Mouse (Mus musculus) lung, postnatal 14 days (tissue): ENCODE data around the gene Asf1b.
A peak's percentile ranks its signal among the peaks of the same experiment; 100 is the strongest.
"Not testable (repeated sequence)": the region's sequence is repeated elsewhere in the genome, so short reads cannot be mapped to it uniquely, and the experiment has no call there.

Source experiments
- DNase-seq: peaks from one replicate; pipeline ENCODE4 v3.0.0; 2021

The Asf1b gene

GRCm38 (mm10) chr8:83996567-83997505 is 41.5 kb downstream of the Asf1b start:
- DNase-seq, result peak; percentile 90

DNA sequence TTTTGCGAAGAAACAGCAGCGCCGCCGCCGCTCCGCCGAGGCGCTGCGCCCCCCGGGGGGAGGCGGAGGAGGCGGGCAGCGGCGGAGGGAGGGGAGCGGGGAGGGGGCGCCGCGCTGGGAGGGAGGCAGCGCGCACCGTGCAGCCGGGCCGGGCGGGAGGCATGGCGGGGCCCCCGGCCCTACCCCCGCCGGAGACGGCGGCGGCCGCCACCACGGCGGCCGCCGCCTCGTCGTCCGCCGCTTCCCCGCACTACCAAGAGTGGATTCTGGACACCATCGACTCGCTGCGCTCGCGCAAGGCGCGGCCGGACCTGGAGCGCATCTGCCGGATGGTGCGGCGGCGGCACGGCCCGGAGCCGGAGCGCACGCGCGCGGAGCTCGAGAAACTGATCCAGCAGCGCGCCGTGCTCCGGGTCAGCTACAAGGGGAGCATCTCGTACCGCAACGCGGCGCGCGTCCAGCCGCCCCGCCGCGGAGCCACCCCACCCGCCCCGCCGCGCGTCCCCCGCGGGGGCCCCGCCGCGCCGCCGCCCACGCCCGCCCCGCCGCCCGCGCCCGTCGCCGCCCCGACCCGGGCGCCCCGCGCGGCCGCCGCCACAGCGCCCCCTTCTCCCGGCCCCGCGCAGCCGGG is 42.3 kb downstream of the Asf1b start, which contains the start of gene Samd1:
Gene Samd1 (plus strand): TSS at position 162 of the 631 bp plus-strand sequence.
- DNase-seq, result peak; percentile 44

DNA sequence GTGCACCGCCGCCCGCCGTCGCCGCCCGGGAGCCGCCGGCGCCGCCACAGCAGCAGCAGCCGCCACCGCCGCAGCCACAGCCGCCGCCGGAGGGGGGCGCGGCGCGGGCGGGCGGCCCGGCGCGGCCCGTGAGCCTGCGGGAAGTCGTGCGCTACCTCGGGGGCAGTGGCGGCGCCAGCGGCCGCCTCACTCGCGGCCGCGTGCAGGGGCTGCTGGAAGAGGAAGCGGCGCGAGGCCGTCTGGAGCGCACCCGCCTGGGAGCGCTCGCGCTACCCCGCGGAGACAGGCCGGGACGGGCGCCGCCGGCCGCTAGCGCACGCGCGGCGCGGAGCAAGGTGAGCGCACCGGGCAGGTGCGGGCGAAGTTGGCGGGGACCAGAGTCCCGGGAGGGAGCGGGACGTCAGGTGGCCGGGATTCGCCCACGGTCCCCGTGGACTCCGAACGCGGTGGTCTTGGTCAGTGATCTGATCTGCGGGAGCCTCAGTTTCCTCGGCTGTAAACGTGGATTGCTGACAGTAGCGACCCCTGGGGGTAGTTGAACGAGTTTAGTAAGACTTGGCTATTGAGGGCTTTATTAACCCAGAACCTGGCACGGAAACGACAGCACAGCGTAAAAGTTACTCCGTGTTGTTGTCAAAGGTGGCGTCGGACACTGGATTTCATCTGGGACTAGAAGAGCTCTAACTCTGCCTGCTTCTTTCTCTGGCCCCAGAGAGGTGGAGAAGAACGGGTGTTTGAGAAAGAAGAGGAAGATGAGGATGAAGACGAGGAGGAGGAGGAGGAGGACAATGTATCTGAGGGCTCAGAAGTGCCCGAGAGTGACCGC is 43.1 kb downstream of the Asf1b start:
- DNase-seq, result peak; percentile 69

- no peak for DNase-seq
These were observed 43.9 kb downstream of the Asf1b start for GRCm38 (mm10) chr8:83999057-83999705.

- DNase-seq, result no peak
These were observed 44.5 kb downstream of the Asf1b start for GRCm38 (mm10) chr8:83999825-84000224.

GRCm38 (mm10) chr8:84001281-84002000 is 46.1 kb downstream of the Asf1b start, which contains the start of gene 1700067K01Rik:
TSS of gene 1700067K01Rik (plus strand) at chr8:84001502.
- no peak for DNase-seq

DNA sequence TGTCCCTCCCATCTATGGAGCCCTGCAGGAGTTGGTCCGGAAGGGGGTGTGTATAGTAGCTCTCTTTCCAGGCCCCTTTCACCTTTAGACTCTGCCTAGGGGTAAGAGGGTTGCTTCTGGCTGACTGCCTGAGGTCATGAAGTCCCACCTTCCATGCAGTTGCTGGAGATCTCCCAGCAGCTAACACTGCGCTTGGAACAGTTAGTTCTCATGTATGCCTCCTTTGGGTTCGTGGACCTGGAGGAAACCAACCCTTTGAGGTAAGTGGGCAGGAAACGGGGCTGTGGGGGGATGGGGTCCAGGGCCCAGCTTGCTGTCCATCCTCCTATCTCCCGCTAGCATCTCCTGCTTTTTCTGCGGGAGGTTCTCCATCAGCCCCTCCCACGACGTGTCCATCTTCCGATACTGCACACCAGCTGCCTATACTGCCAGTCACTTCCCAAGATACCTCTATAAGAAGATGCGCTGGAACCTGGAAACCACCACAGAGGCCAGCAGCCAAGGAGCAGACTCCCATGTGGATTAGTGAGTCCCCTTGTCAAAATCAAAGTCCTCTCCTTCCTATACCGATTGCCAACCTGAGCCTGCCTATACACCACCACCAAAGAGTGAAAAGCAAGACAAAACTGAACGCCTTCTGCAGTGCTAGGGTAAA is 47.8 kb downstream of the Asf1b start:
- no peak for DNase-seq

DNA sequence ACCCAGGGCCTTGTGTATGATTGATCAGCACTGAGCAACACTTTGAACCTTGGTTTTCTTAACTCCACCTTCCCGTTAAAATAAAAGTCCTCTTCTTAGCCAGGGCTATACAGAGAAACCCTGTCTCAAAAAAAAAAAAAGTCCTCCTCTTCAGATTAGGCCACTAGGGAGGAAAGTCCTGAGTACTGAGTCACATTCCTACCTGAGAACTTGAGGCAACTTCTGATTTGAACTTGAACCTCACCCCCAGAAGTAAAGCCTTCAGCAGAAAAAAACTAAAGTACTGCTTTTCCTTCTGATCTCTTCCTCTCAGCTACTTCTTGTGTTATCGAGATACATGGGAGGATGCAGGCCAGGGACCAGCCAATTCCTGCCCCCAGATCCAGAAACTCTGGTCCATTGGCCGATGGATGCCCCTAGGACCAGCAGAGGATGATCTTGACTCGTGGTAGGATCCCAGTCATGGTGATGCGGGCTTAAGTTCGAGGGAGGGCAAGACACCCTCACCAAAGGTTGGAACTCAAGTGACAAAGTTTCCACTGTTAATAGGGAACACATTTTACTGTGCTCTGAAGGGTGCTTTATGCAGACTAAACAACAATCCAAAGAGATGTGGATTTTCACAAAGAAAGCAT is 48.4 kb downstream of the Asf1b start:
- no peak for DNase-seq

DNA sequence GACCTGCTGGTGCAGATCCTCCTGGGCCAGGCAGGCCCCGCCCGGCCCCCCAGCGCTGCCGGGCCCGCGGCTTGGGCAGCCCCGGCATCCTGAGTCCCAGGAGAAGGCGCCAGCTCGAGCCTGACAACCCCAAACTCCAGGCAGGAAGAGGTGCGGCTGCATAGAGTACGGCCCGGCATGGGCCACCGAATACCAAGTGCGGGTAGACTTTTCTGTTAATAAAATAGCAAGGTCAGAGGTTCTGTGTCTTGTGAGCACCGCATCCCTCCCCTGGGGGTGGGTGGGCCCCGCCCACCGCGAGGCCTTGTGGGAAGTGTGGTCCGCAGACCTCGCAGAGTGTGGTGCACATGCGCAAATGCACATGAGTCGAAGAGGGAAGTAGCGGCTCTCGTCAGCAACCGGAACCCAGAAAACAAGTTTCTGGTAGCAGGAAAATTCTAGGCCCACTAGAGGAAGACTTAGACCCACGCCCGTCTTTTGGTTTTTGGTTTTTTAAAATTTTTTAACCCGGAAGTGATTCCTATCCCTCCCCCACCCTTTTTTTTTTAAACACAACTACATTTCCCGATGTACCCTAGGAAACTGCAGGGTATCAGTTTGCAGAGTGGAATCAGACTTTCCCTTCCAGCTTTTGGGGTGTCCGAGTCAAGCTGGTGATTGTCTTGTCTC is 49.4 kb downstream of the Asf1b start:
- peak; percentile 94 for DNase-seq

- not testable (repeated sequence) for DNase-seq
These were observed 50.2 kb downstream of the Asf1b start for GRCm38 (mm10) chr8:84005502-84005901.

- no peak for DNase-seq
These were observed 53.1 kb downstream of the Asf1b start for GRCm38 (mm10) chr8:84008362-84008761.

DNA sequence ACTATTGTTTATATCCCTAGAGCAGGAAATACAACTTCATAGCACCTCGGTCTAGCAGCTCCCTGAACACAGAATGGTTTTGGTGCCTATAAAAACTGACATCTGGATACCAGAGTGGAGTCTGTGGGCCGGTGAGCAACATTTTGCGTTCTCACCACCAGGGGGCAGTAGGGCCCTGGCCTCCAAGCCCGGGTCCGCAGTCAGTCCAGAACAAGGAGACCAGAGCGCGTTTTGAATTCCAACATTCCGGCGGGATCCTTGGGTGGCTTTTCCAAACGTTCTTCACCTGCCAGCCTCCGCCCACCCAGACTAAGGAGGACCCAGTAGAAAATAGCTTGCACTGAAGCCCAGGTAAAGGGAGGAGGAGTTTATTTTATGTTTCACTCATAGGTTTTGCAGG is 54.6 kb downstream of the Asf1b start:
- peak; percentile 92 for DNase-seq

GRCm38 (mm10) chr8:84010625-84011611 is 55.6 kb downstream of the Asf1b start:
- DNase-seq, result peak; percentile 83

DNA sequence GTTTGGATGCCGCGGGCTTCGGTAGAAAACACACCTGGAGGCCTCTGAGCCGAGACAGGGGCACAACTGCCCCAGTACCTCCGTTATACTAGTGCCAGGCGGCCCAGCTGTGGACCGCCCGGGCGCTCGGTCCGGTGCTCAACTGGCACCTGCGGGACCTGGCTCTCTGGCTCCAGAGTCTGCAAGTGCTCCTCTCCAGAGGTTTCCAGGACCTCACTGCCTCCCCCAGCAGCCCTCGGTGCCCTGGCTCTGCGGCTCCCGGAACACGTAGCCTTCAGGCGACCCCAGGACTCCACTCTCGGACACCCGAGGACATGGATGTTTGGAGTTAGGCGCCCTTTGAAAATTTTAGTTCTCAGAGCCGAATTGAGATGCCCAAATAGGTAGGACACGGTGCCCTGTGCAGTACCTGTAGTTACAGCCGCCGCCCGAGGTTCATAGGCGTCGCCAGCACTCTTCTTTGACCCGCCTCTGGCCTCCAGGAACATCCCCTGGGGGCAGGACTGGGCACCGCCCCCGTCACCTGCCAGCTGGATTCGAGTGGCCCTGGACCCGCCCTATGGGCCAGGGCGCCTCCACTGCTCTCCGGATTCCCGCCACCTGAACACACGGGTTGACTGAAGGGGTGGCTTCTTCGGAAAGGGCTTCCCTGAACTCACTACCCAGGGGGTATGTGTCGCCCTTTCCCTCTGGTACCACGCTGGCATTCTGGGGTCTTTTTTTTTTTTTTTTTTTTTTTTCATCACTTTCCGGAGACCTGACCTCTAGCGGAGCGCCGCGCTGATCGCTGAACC is 56.6 kb downstream of the Asf1b start, which contains the start of gene 2210011C24Rik:
Gene 2210011C24Rik (minus strand): TSS at position 467 of the 794 bp plus-strand sequence.
- DNase-seq, result peak; percentile 70

DNA sequence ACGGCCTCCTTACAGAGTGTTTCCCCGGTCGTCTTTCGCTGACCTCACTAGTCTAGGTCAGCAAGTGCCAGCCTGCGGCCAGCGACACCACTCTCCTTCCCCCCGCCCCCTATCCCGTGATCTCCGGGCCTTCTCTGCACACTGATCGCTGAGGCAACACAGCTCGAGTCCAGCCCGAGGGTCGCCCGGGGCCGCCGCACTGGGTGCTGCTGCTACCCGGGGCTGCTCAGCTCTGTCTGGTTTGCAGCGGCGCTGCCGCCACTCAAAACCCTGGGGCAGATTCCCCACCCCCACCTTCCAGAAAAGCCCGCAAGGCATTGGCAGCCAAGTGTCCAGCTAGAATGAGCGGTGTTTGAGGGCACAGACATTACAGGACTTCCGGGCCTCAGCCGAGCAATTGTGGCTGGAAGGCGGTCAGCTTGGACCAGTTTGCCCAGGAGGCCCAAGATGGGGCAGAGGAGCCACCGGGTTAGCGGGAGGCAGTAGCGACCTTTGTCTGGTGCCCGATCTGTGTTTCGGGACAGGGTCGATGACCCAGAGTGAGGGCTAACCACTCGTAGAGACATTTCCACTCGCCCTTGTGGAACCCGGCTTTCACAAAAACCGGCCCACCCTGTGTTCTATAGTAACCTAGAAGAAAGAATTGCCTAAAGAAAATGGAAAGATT is 57.3 kb downstream of the Asf1b start:
- DNase-seq, result peak; percentile 17

DNA sequence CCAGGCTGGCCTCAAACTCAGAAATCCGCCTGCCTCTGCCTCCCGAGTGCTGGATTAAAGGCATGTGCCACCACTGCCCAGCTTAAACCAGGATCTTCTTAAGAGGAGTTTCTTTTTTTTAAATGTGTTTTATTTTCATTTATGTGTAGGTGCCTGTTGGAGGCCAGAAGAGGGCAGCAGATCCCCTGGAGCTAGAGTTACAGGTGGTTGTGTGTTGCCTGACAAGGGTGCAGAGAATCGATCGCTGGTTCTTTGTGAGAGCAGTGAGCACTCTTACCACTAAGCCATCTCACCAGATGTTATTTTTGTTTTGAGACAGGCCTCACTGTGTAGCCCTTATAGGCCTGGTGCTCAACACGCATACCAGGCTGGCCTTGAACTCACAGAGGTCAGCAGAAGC is 60.5 kb downstream of the Asf1b start:
- DNase-seq, result no peak

DNA sequence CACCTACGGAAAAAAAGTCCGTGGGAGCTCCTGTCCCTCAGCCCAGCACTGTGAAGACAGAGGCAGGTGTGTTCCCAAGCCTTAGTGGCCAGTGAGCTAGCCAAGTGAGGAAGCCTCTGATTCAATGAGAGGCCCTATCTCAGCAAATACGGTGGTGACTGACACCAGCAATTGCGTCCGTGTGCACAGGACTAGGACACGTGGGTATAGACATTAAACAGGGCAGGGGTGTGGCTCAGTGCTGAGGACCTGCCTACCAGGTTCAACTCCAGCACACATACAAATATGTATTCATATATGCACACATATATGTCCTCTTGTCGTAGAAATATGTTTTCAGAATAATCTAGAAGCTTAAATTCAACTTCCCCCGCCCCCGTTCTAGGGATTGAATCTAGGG is 64.4 kb downstream of the Asf1b start:
- no peak for DNase-seq
